Mouse (Mus musculus): ENCODE measurements at regions not wholly inside any gene's neighbourhood (a gene's known extent, or its start where the extent isn't known, plus 50 kb on each side); places are given as distances from the start of the nearest gene placed in this dataset.

- intact Hi-C loops (cut with DNase I), result no loop called here
Observed at GRCm38 (mm10) chr7:115373781-115374533, 630.5 kb downstream of the Insc start.

DNA sequence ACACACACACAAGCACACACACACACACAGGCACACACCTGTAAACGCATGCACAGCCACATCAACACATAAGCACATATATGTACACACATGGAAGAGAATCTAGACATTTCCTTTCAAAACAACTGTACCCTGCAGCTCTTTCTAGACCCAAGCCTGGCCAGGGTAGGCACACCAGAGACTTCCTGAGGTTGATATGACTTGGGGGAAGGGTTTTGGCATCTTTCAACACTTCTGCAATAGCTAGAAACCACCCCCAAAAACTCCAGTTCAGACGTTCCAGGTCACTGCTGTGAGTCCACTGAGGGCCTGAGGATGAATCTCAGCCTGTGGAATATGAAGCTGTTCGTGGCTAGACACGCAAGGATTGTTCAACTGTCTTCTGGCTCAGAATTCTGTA lies 632.6 kb downstream of the Insc start:
- intact Hi-C loops (cut with DNase I), result no loop called here

- intact Hi-C loops (cut with DNase I), result no loop called here
Observed at GRCm38 (mm10) chr7:115378836-115379235, 635.3 kb downstream of the Insc start.

GRCm38 (mm10) chr7:115379600-115379999 lies 636.1 kb downstream of the Insc start:
- intact Hi-C loops (cut with DNase I), result no loop called here

DNA sequence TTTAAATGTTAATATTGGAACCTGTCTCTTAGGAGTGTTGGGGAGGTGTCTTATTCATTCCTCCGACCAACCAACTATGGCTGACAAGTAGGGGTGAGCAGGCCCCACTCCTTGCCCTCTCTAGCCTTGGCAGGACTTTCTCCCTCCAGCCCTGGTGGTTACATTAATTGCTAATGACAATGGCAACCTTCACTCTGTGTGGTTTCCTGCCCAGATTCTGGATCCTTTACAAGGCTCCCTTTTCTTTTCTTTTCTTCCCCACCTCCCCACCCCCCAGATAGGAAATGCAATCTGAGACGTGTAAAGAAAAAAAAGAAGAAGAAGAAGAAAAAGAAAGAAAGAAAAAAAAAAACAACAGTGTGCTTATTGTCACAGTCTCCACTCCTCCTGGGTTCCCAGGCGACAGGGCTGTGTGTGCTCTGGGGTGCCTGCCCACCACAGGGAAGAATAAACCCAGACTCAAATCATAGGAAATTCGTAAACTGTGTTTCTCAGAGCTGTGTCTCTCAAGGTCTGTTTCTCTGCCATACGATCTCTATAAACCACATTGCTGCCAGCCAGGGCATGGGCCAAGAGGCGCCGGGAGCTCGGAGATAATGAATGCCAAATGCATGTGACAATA lies 637.6 kb downstream of the Insc start:
- intact Hi-C loops (cut with DNase I), result no loop called here

DNA sequence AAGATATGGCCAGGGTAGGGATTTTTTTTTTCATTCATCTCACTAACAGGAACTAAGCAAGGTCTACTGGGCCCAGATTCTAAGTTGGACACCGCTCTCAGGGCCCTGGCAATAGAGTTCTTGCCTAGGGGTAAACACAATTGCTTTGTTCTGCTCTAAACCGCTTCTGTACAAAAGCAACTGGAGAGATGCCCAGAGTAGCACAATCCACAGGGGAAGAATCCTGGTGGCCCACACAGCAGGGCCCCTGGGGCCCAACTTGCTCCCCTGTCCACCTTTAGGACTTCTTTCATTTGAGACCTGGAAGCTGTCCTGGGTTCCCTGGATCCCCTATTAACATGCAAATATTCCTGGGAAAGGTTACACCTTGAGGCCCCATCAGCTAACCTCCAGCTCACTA lies 639.4 kb downstream of the Insc start:
- intact Hi-C loops (cut with DNase I), result no loop called here

- intact Hi-C loops (cut with DNase I), result no loop called here
Observed at GRCm38 (mm10) chr7:115388874-115389273, 645.4 kb downstream of the Insc start.

DNA sequence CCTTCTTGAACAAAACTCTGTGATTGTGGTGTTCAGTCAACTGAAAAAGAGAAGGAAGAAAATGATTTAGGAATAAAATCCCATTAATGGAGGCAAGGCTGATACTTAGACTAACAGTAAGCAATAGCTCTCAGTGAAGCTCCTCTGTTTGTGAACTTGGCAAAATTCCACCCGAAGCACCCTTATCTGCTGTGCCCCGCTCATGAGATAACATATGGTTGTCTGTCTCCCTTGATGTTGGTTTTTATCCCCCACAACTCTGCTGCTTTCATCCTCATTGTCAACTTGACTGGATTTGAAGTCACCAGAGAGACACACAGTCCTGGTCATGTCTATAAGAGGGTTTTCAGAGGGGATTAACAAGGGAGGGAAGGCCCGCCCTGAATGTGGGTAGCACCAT lies 646.1 kb downstream of the Sox6 start:
- intact Hi-C loops (cut with DNase I), result no loop called here

DNA sequence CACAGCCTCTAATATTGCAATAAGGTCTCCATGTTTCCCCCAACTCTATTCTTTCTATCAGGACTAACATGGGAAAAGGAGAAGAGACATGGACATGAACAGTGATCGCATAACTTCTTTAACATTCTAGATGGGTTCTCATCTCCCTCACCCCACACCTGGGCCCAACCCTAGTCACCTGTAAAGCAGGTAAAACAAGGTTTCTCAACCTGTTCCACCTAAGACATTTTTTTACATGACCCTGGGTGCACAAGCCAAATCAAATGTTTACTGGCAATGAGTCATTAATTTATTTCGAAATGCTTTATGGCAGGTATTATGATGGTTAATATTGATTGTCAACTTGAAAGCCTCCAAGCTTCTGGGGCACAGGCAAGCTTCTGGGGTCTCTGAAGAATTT lies 640.4 kb downstream of the Sox6 start:
- intact Hi-C loops (cut with DNase I), result no loop called here

DNA sequence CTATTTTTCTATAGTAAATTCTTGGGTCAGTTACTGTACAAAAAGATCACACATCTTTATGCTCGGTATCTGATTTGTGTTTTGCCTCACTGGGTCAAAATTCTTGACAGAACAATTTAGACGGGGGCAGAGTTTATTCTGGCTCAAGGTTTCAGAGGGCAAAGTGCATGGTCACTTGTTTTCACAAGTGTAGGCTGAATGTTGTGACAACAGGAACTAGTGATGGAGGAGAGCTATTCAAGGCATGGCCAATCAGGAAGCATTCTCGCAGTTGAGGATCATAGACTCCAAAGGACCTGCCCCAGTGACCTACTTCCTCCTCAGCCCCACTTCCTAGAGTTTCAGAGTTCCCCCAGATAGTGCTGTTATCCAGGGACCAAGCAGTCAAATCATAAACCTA lies 639.1 kb downstream of the Sox6 start:
- intact Hi-C loops (cut with DNase I), result no loop called here

DNA sequence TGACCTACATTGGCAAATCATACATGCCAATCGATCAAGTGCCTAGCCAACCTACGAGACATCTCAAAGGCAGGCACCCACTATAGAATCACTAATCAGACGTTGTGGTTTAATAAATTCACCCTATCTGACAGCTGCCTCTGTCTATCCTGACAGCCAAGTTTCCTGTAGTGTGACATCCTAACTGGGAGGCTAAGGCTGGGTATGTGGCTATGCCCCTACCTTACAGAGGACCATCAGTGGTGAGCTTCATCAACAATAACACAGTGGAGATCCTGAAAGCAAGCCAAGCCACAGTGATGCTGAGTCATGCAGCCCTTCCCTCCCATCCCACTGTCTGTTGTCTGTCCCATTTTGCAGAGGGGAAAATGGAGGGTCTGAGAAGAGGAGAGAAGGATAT lies 630.7 kb downstream of the Sox6 start:
- intact Hi-C loops (cut with DNase I), result no loop called here

- intact Hi-C loops (cut with DNase I), result no loop called here
Observed at GRCm38 (mm10) chr7:115408915-115409314, 629.7 kb downstream of the Sox6 start.

DNA sequence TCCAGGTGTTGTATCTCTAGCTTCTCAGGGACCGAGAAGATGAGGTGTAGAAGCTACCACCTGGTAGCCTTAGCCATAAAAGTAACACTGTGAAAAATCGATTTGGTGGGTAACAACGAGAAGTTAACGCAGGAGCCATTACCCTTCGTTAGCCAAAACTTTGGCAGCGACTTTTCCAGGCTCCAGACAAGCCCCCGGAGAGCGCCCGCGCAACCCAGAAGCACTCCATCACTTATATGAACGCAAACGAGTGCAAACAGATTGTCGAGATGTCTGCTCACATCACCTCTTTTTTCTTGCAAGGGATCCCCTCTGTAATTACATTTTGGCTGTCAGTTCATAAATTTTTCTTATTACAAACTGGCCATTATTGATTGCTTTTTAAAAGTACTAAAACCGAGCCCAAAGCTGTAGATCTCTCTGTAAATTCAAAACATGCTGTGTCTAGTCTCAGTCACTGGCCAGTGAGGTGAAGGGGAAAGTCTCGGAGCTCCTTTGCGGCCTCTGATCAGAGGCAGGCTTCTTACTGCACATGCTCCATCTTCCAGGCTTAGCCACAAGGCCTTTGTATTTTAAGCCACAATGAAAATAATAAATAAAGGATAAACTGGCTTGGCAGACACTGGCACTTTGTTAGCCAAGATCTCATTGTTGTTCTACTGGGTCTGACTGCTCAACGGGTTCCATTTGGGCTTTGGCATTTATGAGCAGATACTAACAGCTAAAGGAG lies 627.9 kb downstream of the Sox6 start:
- intact Hi-C loops (cut with DNase I), result no loop called here

- intact Hi-C loops (cut with DNase I), result no loop called here
Observed at GRCm38 (mm10) chr7:115411456-115411855, 627.1 kb downstream of the Sox6 start.

GRCm38 (mm10) chr7:115415147-115415561 lies 623.4 kb downstream of the Sox6 start:
- intact Hi-C loops (cut with DNase I), result no loop called here

Small RNA genes lying in the stretch of these regions (microRNA-seq; reads per million reads assigned to microRNA genes)
- 0 reads per million in 2 experiments for gene Gm27684

Data from adrenal gland (tissue).